Mouse (Mus musculus): ENCODE measurements around the gene H2afx.
A peak's percentile ranks its signal among the peaks of the same experiment; 100 is the strongest.
"Not testable (repeated sequence)": the region's sequence is repeated elsewhere in the genome, so short reads cannot be mapped to it uniquely, and the experiment has no call there.

The H2afx gene

GRCm38 (mm10) chr9:44341487-44341886 is 7.0 kb downstream of the H2afx start:
- no peak for DNase-seq (ENCODE audit: low read depth)

- no peak for DNase-seq (ENCODE audit: low read depth)
Observed at GRCm38 (mm10) chr9:44342173-44342572, 7.7 kb downstream of the H2afx start.

- no peak for DNase-seq (ENCODE audit: low read depth)
Observed at GRCm38 (mm10) chr9:44342605-44343004, 8.1 kb downstream of the H2afx start.

GRCm38 (mm10) chr9:44343290-44343689 is 8.8 kb downstream of the H2afx start:
- no peak for DNase-seq (ENCODE audit: low read depth)

GRCm38 (mm10) chr9:44343781-44344421 is 9.4 kb downstream of the H2afx start, which contains the start of gene Hmbs:
Gene Hmbs (minus strand): TSS chr9:44344228.
- DNase-seq (ENCODE audit: low read depth): peak; percentile 89

GRCm38 (mm10) chr9:44345570-44346433 is 11.3 kb downstream of the H2afx start:
- DNase-seq (ENCODE audit: low read depth): no peak

GRCm38 (mm10) chr9:44347166-44347565 is 12.7 kb downstream of the H2afx start:
- DNase-seq (ENCODE audit: low read depth): no peak

GRCm38 (mm10) chr9:44347621-44348020 is 13.1 kb downstream of the H2afx start:
- no peak for DNase-seq (ENCODE audit: low read depth)

GRCm38 (mm10) chr9:44348546-44348945 is 14.1 kb downstream of the H2afx start:
- no peak for DNase-seq (ENCODE audit: low read depth)

GRCm38 (mm10) chr9:44351396-44351795 is 16.9 kb downstream of the H2afx start:
- DNase-seq (ENCODE audit: low read depth): no peak

GRCm38 (mm10) chr9:44352337-44352736 is 17.8 kb downstream of the H2afx start:
- no peak for DNase-seq (ENCODE audit: low read depth)

- DNase-seq (ENCODE audit: low read depth): no peak
Observed at GRCm38 (mm10) chr9:44353142-44353541, 18.6 kb downstream of the H2afx start.

- no peak for DNase-seq (ENCODE audit: low read depth)
Observed at GRCm38 (mm10) chr9:44357207-44357606, 22.7 kb downstream of the H2afx start.

GRCm38 (mm10) chr9:44361190-44361917 is 26.9 kb downstream of the H2afx start, which contains the start of gene Vps11:
Gene Vps11 (minus strand): TSS chr9:44361670.
- peak; percentile 98 for DNase-seq (ENCODE audit: low read depth)

GRCm38 (mm10) chr9:44361931-44362330 is 27.4 kb downstream of the H2afx start:
- not testable (repeated sequence) for DNase-seq (ENCODE audit: low read depth)

GRCm38 (mm10) chr9:44364480-44364879 is 30.0 kb downstream of the H2afx start:
- DNase-seq (ENCODE audit: low read depth): peak; percentile 35

GRCm38 (mm10) chr9:44373386-44373785 is 38.9 kb downstream of the H2afx start:
- no peak for DNase-seq (ENCODE audit: low read depth)

GRCm38 (mm10) chr9:44376141-44376540 is 41.6 kb downstream of the H2afx start:
- DNase-seq (ENCODE audit: low read depth): no peak

GRCm38 (mm10) chr9:44377335-44377734 is 42.8 kb downstream of the H2afx start:
- DNase-seq (ENCODE audit: low read depth): not testable (repeated sequence)

- no peak for DNase-seq (ENCODE audit: low read depth)
Observed at GRCm38 (mm10) chr9:44378153-44378730, 43.7 kb downstream of the H2afx start.

- peak; percentile 91 for DNase-seq (ENCODE audit: low read depth)
Observed at GRCm38 (mm10) chr9:44379054-44379834, 44.8 kb downstream of the H2afx start, which contains the start of gene Hyou1. Gene Hyou1 (plus strand): TSS chr9:44379490.
